Mouse (Mus musculus) c-Kit-positive CD71-negative TER-119-negative erythroid progenitor cells, embryonic 14.5 days (primary cell): ENCODE measurements around the gene Wdr25.

Source experiments
- DNase-seq: peaks from one replicate; pipeline ENCODE4 v3.0.0-alpha.2; 2013; ENCODE audit warnings: low read depth

Wdr25 gene

DNA sequence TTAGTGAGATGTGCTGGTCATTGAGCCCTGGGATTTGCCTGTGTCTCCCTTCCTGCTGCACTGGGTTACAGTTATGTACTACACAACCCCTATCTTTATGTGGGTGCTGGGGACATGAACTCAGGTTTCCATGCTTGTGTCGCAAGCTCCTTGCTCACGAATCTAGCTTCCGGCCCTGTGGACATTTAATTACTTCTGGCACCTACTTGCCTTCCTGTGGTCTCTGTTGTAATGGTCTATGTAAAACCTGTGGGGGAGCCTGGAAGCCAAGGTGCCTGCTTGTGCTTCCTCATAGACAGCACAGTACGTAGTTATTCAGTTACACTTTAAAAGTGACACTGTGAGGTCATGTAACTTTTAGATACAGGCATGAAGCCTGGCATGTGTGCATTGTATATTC lies 44.1 kb downstream of the Wdr25 start:
- DNase-seq, result peak; percentile 28

DNA sequence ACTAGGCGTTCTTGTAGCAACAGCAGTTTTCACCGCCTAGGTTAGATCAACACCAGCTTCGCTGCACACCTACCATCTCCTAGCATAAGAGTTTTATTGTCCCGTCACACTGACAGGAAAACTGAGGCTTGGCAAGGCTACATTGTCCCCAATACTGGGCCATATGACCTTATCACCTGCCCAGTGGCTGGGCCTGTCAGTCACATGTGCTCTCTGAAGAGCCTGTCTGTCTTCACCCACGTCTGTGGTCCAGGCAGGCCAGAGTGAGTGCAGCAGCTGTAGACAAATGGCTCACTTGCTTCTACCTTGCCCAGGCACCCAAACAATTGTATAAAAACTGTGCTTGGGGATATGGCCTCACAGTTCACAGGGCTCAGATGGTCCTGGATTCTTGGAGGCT lies 45.4 kb downstream of the Wdr25 start:
- DNase-seq, result no peak

DNA sequence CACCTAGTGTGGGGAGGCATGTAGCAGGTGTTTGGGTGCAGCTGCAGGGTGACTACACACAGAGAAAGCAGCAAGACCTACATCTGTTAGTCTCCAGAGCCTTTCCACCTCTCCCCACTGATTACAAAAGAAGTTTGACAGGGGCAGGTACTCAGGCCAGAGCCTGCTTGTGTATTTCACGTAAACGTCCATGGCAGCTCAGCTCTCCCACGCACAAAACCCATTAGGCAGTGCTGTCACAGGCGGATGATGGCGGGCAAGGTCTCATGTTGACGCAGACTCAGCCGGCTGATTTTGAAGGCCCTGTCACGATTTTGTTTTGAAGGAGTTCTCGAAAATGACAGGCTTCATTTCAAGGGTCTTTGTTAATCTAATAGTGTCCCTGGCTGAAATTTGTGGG lies 45.9 kb downstream of the Wdr25 start:
- no peak for DNase-seq

DNA sequence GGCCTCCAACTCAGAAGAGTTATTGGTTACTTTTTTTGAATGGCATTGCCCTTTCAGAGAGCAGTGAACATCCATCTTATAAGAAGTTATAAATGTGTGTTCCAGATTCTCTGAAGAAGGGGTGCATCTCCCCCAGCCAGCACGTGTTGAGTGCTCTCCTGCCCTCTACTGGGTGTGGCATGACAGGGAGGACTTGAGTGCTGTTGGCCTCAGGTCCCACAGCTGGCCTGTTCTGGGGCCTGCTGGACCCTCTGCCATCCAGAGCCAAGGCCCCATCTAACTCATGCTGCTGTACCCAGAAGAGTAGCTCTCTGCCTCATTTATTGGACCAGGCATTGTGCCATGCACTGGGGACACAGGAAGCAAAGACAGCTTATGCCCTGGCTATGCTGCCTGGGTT lies 46.8 kb downstream of the Wdr25 start:
- DNase-seq, result no peak

DNA sequence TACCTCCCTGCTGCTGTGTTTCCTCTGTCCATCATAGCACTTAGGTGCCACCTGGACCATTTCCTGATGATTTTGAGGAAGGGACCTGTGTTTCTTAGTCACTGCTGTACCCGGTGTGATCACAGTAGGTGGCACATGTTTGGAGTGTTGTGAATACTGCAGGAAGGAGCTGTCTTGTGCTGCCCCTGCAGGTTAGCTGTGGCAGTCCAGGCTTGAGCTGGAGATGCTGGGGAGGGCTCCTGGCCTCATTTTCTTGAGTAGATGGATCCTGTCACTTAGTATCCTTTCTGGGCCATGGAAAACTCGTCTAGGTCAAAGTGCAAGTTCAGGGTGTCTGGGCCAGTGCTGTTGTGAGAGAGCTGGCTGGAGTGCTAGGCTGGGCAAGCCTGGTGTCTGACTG lies 47.9 kb downstream of the Wdr25 start:
- no peak for DNase-seq

DNA sequence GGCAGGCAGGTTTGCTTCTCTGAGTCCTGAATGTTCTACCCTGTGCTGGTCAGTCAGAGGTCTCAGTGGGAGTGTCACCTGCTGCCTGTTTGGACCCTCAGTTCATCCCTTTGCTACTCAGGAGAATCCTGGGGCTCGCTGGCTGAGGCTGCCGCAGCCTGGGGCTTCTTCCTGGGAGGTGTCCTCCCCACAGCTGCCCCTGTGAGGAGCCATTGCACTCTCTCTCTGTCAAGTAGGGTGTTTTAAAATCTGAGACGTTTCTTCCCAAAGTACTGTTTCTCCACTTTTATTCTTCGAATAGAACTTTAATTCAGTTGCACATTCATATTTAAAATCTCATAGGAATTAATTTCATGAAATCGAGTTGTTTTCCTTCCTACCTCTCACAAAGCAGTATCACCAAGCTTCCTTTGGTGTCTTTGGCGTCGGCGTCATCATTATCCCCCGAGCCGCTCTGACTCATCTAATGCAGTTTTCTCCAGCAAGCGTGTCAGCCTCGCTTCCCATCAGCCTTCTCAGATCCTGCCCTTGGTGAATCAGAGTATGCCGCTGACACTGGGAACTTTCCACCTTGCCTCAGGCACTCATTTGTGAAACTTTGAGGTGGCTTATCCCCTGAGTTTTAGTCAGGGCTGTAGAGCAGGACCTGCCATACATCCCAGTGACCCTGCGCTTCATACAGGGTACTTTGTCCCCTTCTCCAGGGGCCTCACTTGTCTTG lies 48.9 kb downstream of the Wdr25 start:
- DNase-seq, result no peak

DNA sequence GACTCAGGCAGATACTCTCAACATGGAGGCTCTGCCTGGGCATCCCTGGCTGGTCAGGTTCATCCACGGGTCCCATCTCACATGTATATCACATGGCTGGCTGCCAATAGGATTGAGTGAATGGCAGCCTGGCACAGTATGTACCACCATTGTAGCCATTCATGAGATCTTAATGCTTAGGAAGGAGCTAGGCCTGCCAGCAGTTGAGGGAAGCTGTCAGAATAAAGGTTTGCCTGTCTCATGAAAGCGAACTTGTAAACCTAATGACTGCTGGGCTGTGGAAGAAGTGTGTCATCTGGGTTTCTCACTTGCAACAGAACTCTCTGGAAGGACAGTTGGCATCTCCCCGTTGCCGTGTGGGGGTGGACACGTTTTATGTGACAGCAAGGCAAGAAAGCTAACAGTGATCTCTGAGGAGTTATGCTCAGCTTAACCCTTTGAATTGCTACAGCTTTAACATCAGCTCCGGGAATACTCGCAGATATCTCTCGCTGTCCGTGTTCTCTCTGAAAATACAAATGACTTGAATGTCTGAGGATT lies 59.6 kb downstream of the Wdr25 start:
- DNase-seq, result no peak

DNA sequence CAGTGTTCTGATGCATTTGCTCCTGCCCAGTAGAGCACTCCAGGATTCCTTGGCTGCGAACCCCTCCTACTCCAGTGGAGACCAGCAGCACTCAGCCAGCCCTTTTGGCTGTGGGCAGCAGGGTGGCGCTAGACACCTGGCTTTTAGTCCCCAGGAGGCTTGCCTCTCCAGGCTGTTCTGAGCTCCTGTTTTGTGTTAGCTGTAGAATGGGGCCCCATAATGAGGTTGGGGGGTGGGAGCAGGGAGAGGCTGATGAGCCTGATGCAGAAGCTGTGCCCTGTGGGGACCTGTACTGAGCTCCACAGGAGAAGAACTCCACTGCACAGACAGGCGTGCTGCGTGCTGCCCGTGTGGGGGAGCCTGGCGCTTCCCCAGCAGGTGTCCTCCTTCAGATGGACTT lies 60.4 kb downstream of the Wdr25 start:
- no peak for DNase-seq

DNA sequence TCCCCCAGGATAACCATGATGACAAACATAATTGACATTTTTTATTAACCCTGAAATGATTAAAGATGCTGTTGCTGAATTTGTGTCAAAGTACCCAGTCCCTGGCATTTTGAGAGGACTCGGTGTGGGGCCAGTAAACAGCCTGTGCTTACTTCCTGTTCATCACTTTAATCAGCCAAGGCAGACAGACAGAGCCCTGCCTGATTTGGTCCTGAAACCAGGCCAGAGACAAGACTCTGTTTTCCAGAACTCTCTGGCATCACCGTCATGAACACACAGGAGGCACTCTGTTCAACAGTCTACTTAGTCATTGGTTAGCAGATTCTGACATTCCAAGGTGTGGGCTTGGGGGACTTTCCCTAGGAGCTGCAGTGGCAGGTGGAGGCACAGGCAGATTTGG lies 61.0 kb downstream of the Wdr25 start:
- DNase-seq, result no peak

DNA sequence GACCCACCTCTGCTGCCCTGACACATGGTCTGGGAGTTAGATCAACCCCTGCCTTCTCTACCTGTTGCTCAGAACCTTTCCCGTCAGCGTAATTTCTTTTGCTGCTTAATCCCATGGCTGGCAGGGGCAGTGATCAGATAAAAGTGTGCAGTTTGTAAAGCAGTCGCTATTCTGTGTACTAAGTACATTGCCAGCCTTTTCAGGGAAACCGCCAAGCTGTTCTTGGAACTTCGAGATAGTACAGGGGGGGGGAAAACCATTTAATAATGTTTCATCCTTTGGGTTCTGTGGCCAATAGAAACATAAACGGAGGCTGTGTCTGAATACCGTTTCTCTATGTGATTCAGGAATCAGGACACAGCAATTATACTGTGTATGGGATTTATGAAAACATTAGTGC lies 65.1 kb downstream of the Wdr25 start:
- no peak for DNase-seq

DNA sequence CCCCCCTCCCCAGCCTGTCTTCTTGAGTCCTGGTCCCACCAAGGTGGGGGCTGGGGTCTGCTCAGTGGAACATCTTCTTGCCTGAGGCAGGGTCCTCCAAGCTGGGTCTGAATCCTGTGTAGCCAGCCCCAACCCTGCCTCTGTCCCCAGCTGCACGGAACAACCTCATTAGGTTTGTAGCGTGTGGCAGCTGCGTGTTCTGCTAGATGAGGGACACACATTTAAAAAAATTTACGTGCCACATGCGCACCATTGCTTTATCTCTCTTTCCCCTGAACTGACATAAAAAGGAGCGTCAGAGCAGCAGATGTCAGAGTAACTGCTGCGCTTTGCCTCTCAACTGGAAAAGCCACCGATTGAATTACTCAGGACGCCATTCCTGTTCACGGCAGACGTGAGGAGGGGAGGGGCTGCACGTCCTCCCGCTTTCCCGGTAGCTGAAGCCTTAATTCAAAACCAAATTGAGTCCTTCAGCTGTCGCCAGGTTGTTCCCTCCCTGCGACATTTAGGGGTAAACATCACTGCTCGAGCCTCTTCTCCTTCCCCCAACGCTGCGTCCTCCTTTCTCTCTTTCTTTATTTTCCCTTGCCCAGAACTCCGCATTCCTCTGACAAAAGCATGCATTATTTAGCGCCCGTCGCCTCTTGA lies 65.7 kb downstream of the Wdr25 start:
- no peak for DNase-seq

DNA sequence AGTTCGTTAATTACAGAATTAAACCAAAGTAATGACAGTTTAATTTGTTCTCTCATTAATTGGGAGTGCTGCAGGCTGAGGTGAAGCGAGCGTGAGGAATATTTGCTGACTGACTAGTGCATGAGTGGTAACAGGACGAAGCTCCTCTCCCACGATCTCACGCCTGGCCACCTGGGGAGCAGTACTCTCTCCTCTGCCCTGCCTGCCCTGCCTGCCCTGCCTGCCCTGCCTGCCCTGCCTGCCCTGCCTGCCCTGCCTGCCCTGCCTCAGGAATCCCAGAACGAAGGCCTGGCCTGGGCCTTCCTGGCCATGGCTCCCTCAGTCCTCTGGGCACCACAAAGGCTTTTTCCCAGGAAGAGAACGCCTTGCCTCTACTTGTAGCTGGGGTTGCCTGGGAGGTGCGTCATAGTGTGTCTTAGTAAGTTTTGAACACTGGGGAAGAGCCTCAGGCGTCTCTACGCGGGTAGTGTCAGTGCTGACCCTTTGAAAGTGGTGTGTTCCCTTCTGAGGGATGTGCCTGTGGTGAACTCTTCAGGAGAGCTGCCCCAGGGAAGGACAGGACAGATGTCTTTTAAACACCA lies 66.3 kb downstream of the Wdr25 start:
- DNase-seq, result no peak

DNA sequence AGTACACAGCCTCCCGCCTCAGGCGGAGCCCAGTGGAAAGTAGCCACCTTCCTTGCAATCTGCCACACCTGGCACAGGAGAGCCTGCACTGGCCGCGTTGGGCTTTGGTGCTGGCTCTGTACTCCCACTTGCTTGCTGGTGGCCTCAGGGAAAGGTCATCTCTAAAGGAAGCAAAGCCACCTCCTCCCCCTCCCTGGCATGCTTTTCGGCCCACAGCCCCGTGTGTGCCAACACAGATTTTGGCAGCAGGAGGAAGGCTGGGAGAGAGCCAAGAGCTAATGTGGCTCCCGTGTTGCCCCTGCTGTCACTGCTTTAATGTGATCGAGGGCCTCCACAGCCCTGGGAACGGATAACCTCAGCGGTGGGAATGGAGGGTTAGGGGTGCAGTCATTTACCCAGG lies 66.8 kb downstream of the Wdr25 start:
- no peak for DNase-seq

DNA sequence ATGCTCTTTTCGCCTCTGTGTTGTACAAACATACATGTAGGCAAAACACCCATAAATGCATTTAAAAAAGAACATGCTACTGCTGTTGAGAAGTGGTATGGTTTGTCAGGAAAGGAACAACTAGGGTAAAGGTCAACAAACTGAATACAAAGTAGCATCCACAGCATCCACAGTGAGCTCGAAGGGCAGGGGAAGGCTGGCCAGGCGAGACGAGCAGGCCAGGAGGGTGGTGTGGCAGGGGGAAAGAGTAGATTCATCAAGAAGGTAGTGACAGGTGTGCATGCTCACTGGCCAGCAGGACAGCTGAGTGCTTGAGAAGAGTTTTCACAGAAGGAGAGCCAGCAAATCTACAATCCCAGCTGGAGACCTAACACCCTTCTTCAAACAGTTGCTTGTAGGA lies 74.2 kb downstream of the Wdr25 start:
- DNase-seq, result no peak

DNA sequence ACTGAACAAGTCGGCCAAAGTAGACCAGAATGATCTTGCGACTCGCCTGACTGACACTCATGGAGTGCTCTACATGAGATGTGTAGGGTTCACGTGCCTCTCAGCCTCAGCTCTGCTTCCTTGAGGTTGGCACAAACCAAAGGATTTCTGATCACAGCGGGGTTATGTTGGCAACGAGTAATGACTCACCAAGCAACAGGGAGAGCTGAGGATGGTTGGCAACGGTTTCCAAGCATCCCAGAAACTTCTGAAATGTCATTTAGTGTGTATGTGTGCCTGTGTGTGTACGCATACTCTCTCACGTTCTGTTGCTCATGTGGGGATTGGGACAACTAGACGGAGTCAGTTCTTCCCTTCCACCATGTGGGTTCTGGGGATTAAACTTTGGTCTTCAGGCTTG lies 74.6 kb downstream of the Wdr25 start:
- DNase-seq, result no peak

DNA sequence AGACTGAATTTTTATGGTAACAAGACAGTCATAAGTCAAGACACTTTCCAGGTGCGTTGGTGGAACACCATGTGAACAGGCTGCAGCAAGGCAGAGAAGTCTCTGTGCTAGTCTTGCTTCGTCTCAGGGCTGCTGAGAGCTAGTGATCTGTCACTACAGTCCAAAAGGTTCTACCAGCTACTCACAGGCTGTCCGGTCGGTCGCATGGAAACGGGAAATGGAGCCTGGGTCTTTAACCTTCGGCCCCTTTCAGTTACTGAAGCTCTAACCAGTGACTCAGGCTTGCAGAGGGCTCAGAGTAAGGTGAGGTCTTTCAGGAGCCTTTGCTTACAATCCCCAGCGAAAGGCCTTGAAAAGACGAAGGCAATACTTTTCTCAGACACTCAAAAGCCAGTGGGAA lies 78.0 kb downstream of the Wdr25 start:
- no peak for DNase-seq

DNA sequence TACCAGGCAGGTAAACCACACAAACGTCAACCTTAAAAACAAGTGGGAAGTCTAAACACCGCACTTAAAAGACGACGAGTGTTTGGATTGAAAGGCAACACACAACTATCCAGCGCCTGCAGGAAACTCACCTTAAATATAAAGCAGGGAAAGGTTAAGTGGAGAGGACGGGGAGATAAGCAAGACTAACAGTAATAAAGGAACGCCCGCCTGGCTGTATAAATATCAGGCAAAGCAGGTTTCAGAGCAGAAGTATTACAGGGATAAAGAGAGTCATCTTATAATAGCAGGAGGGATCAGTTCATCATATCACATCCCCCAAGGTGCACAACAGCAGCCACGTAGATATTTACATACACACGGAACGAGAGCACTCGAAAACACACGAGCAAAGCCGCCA lies 78.8 kb downstream of the Wdr25 start:
- DNase-seq, result no peak

DNA sequence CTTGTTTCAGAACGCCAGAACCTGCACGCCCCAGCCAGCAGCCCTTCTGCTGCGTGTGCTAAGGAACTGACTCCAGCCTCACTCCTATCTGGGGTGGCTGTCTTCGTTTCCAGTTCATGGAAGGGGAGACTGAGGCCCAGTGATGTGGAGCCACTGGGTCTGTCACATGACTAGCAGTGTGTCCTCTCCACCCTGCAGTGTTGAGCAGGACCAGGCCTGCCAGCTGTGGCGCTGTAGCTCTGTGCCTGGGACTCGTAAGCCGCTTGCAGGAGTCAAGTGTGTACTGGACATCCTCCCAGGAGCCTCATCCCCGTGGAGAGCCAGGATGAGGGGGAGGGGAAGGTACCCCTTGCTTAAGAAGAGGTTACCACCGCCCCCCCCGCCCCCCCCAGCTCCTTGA lies 86.5 kb downstream of the Wdr25 start:
- DNase-seq, result no peak

DNA sequence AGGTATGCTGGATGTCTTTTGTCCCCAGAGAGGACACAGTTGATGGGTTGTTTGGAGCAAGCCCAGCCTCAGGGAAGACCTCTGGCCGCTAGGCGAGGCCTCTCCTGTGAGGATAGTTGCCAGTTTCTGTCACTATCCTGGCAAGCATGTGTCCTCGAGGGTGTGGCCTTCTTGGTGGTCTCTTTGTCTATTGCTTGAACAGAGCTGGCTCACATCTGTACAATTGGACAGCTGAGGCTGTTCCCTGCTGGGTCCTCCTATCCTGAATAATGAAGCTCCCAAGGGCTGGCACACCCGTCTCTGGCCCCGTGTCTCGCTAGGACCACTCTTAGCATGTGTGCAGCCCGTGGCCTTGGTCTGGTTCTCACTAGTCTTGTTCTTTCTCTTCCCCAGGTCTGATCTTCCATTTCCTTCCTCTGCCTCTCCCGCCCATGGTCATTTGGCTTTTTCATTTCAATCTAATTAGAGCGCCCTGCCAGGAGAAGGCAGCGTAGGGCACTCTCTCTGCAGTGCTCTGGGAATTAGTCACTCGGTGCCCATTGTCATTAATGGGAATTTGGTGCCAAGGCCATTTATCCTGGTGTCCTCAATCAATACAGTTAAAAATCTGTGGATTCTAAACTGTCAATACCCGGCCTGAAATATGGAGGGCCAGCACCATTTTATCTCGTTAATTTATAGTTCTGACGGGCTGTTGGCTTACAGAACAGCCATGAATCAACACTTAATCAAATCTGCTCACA lies 88.7 kb downstream of the Wdr25 start:
- no peak for DNase-seq

DNA sequence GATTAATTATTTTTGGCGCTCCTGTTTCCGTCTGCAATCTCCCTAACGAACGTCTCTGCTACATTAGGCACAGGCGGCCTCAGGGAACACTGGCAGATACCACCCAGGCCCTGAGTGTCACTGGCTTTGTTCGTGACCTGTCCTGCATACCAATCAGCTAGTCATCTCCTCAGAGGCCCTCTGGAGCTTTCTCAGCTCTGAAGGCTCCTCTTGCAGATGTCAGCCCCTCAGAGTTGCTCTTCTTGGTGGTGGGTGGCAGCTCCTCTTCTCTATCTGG lies 89.2 kb downstream of the Wdr25 start:
- no peak for DNase-seq

DNA sequence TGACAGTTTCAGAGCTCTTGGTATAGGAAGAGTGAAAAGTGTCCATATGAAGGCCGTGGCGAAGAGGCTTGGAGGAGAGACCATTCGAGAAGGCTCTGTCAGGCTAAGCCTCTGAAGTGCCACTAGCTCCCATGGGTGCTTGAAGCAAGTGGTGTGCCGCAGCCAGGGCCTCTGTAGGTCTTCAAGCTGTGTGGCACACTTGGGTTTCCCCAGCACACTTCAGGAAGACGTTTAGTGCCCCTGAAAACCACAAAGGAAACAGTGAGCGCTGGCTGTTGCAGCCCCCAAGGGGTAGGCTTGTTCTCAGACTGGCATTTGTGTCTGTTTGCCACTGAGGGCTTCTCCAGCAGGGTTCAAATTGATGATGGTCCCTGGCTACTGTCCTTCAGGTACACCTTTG lies 90.1 kb downstream of the Wdr25 start:
- DNase-seq, result no peak

DNA sequence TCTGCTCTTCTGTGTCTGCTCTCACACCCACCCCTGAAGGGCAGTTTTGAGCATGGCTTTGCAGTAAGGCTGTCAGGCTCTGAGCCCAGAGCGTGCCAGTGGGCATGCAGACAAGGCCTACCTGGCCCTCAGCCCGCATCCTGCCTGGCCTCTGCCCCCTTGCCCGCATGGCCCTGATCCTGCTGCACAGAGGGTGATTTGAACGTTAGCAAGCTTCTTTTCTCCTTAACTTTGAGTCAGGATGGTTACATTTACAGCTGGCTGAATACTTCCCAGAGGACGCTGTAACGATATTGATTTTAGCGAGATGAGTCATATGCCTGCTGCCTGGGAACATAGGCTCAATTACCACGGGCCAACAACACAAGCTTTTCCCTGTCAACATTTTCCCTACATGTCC lies 91.0 kb downstream of the Wdr25 start:
- no peak for DNase-seq

DNA sequence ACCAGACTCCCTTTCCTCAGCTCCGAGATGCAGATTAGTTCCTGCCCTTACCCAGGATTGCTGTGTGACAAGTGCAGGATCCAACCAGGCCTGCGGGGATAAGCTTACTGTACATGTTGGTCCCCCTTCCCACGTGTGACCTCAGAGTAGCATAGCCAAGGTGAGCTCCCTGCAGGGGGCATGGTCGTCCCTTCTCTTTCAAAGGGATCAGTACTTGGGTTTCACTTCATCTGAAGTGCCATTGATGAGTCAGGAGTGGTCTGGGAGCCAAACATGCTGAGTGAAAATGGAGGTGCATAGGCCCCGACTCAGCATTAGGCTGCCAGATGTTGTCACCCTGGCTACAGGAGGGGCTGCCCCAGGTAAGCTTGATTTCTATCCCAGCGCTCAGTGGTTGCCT lies 91.6 kb downstream of the Wdr25 start:
- no peak for DNase-seq
